Mouse (Mus musculus) liver, embryonic 16.5 days (tissue): ENCODE results near the gene Pus10. TPM values are rescaled to one million over a fixed set of nuclear protein-coding genes. Genes with fewer than 3 reads are reported as not detected.

Experiments used
- ATAC-seq: fragments of 200-750 bp; cut with Nextera tagmentation; 2 replicates; pipeline ENCODE4 v1.8.0; 2017; ENCODE audit warnings: low read depth, mild to moderate bottlenecking, moderate number of reproducible peaks, moderate library complexity
- H3K27ac ChIP-seq: fragments of 300-500 bp; sonication (generic); 2 replicates; pipeline ENCODE4 v1.5.1; 2014; ENCODE audit warnings: mild to moderate bottlenecking, low read length
- H3K27me3 ChIP-seq: fragments of 300-500 bp; sonication (generic); 2 replicates; pipeline ENCODE4 v1.6.1; 2014; ENCODE audit warnings: low read depth, low read length, mixed read lengths; ENCODE audit not compliant: control insufficient read depth, insufficient read depth
- H3K36me3 ChIP-seq: fragments of 300-500 bp; sonication (generic); 2 replicates; pipeline ENCODE4 v1.6.1; 2014; ENCODE audit warnings: mild to moderate bottlenecking; ENCODE audit not compliant: control insufficient read depth, insufficient read depth
- H3K4me1 ChIP-seq: fragments of 300-500 bp; sonication (generic); 2 replicates; pipeline ENCODE4 v1.6.1; 2014; ENCODE audit warnings: low read depth, low read length, mixed read lengths; ENCODE audit not compliant: control insufficient read depth
- H3K4me2 ChIP-seq: fragments of 300-500 bp; sonication (generic); 2 replicates; pipeline ENCODE4 v1.6.1; 2014; ENCODE audit warnings: low read depth, low read length, mixed read lengths
- H3K4me3 ChIP-seq: fragments of 300-500 bp; sonication (generic); 2 replicates; pipeline ENCODE4 v1.5.1; 2014; ENCODE audit warnings: low read depth, mild to moderate bottlenecking, low read length
- H3K9ac ChIP-seq: fragments of 300-500 bp; sonication (generic); 2 replicates; pipeline ENCODE4 v1.6.1; 2014; ENCODE audit warnings: low read depth, low read length
- H3K9me3 ChIP-seq: fragments of 300-500 bp; sonication (generic); replicated peaks from 2 replicates; pipeline ENCODE4 v1.6.1; 2016; ENCODE audit warnings: low read length; ENCODE audit not compliant: control insufficient read depth
- WGBS: fragments of 180-500 bp; shearing (Covaris S2); extraction: QIAGEN DNeasy Blood & Tissue Kit; methylation state at CpG from one replicate; pipeline ENCODE4 v1.1.7; 2014; ENCODE audit not compliant: insufficient replicate concordance; 5-methylcytosine and 5-hydroxymethylcytosine counted together
- polyA plus RNA-seq: library from polyadenylated mRNA; unstranded; fragments of >200 nt; fragmentation: Nextera tagmentation; extraction: Ambion mirVana; gene quantifications from 2 replicates; pipeline ENCODE4 v1.2.1, GENCODE M21; 2015

The Pus10 gene
- polyA plus RNA-seq, 1 experiment from 2014 or later, result 9.7 TPM

DNA sequence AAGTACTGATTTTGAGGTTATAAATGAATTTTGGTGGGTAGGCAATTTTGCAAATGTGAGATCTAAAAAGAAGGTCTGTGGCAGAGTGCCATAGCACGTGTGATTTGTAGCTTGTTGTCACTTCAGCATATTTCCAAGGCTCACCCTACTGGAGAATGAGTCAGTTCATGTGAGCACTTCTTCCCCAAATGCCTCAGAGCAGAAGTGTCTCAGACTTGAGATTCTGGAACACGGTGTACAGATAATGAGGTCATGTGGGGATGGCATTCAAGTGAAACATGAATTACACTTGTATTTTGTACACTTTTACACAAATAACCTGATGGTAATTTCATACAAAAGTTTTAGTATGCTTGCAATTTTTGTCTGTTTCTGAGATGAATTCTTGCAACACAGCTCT, 7.7 kb upstream of the Pus10 start:
- WGBS, result 61% methylated on average over 2 of the region's 2 CpGs

DNA sequence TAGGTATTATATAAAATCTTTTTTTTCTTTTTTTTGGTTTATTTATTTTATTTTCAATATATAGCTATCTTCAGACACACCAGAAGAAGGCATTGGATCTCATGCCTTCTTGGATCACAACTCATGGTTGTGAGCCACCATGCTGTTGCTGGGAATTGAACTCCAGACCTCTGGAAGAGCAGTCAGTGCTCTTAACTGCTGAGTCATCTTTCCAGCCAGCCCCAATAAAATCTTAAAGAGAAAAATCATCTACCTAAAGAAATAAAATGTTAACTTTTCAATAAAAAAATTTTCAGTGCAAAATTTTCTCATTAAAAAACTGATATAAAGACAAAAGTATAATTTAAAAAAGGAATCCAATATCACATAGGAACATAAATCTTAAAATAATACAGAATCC, 1.2 kb upstream of the Pus10 start:
- ATAC-seq, result no peak
- H3K4me2 ChIP-seq, result no peak overlapping the region
- H3K27me3 ChIP-seq, result no peaks in the 10 kb centered on the region
- no peak overlapping the region for H3K27ac ChIP-seq
- H3K36me3 ChIP-seq, result no peaks in the 10 kb centered on the region
- H3K4me1 ChIP-seq, result peaks cover 4% of the 10 kb centered on the region
- H3K9me3 ChIP-seq, result no peaks in the 10 kb centered on the region
- H3K9ac ChIP-seq, result no peak overlapping the region
- no peak overlapping the region for H3K4me3 ChIP-seq

More for the DNA sequence above, 7.7 kb upstream of the Pus10 start:
- H3K27me3 ChIP-seq, result no peaks in the 10 kb centered on the region
- H3K4me2 ChIP-seq, result no peak overlapping the region
- no peaks in the 10 kb centered on the region; the same call in 1 of the 2 replicates for H3K4me1 ChIP-seq
- no peak overlapping the region for H3K4me3 ChIP-seq
- no peaks in the 10 kb centered on the region for H3K9me3 ChIP-seq
- no peak overlapping the region for H3K9ac ChIP-seq
- no peak for ATAC-seq
- H3K36me3 ChIP-seq, result no peaks in the 10 kb centered on the region
- no peak overlapping the region for H3K27ac ChIP-seq

GRCm38 (mm10) chr11:23665798-23666501, 476 bp downstream of the Pus10 start, which contains the start of gene Pex13:
Gene Pex13 (minus strand): TSS chr11:23665959.
- H3K9me3 ChIP-seq, result no peaks in the 10 kb centered on the region
- peak within 1 kb of the TSS; percentile 96 for H3K9ac ChIP-seq
- ATAC-seq, result peak; percentile 97
- peaks cover 4% of the 10 kb centered on the region for H3K4me1 ChIP-seq
- peak within 1 kb of the TSS; percentile 91 for H3K4me3 ChIP-seq
- WGBS, result under 1% methylated on average over 49 of the region's 49 CpGs
- no peaks in the 10 kb centered on the region for H3K36me3 ChIP-seq
- no peaks in the 10 kb centered on the region for H3K27me3 ChIP-seq
- H3K27ac ChIP-seq, result peak within 1 kb of the TSS; percentile 92
- H3K4me2 ChIP-seq, result peak within 1 kb of the TSS; percentile 88

- H3K4me2 ChIP-seq, result peak overlapping the region; percentile 88
- WGBS, result 9% methylated on average over 5 of the region's 5 CpGs
- no peak; the same call in 1 of the 2 replicates for ATAC-seq
- no peaks in the 10 kb centered on the region for H3K9me3 ChIP-seq
- H3K36me3 ChIP-seq, result no peaks in the 10 kb centered on the region
- H3K4me1 ChIP-seq, result peaks cover 4% of the 10 kb centered on the region
- peak overlapping the region; percentile 92 for H3K27ac ChIP-seq
- H3K9ac ChIP-seq, result peak overlapping the region; percentile 96
- H3K27me3 ChIP-seq, result no peaks in the 10 kb centered on the region
- H3K4me3 ChIP-seq, result peak overlapping the region; percentile 91
These were observed 1.1 kb downstream of the Pus10 start for GRCm38 (mm10) chr11:23666526-23666925.

DNA sequence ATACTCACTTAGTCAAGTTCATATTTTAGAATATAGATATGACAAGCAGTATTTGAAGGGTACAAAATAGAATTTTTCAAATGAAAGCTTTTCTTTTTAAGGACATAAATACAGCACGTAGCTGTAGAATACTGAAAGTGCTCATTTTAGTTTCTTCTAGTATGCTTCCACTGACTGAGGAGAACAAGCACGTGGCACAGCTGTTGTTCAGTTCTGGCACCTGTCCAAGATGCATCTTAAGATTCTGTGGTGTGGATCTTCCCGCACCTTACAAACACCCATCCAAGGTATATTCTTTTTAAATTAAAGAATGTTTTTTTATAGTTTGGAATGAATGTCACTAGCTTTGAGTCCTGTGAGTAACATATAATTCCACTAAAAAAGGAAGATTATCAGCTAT, 1.7 kb downstream of the Pus10 start:
- Histone ChIP-seq H3K9ac (no peak overlapping the region), H3K27me3 (no peaks in the 10 kb centered on the region), H3K9me3 (no peaks in the 10 kb centered on the region), H3K4me2 (peak overlapping the region; percentile 88), H3K27ac (no peak overlapping the region), H3K4me1 (peaks cover 4% of the 10 kb centered on the region), H3K4me3 (peak overlapping the region; percentile 91), H3K36me3 (no peaks in the 10 kb centered on the region)
- 27% methylated on average over 3 of the region's 3 CpGs for WGBS
- ATAC-seq, result no peak

- no peak for ATAC-seq
- H3K4me2 ChIP-seq, result no peak overlapping the region
- no peak overlapping the region for H3K9ac ChIP-seq
- no peaks in the 10 kb centered on the region for H3K9me3 ChIP-seq
- H3K4me1 ChIP-seq, result no peaks in the 10 kb centered on the region
- H3K4me3 ChIP-seq, result no peak overlapping the region
- peaks cover 10% of the 10 kb centered on the region for H3K36me3 ChIP-seq
- H3K27ac ChIP-seq, result no peak overlapping the region
- 71% methylated on average over 4 of the region's 4 CpGs for WGBS
- no peaks in the 10 kb centered on the region for H3K27me3 ChIP-seq
These were observed 6.8 kb downstream of the Pus10 start for GRCm38 (mm10) chr11:23672256-23672749.

DNA sequence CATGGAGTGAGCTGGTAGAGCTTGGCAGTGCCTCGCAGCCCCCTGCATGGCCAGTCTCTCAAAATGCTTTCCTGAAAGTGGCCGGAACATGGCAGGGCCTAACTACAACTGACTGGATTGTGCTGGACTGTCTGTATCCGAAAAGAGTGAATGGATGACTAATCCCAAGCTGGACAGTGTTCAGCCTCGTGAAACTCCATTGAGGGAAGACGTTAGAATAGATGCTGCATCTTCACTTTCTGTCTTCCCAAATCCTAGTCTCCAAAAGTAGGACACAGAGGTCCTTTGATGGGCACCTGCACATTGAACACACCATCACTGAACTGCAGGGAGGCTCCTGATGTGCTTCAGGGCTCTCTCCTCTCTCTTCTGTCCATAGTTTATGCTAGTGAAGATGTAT, 10.6 kb downstream of the Pus10 start:
- Histone ChIP-seq H3K9me3 (no peaks in the 10 kb centered on the region), H3K36me3 (peaks cover 10% of the 10 kb centered on the region), H3K9ac (no peak overlapping the region), H3K4me2 (no peak overlapping the region), H3K4me1 (no peaks in the 10 kb centered on the region), H3K27ac (no peak overlapping the region), H3K4me3 (no peak overlapping the region), H3K27me3 (no peaks in the 10 kb centered on the region)
- 75% methylated on average over 5 of the region's 5 CpGs for whole genome bisulfite sequencing
- no peak for ATAC-seq

- no peak overlapping the region for H3K27ac ChIP-seq
- H3K27me3 ChIP-seq, result no peaks in the 10 kb centered on the region
- H3K9ac ChIP-seq, result no peak overlapping the region
- H3K9me3 ChIP-seq, result no peaks in the 10 kb centered on the region
- no peak for ATAC-seq
- H3K4me1 ChIP-seq, result no peaks in the 10 kb centered on the region
- H3K4me3 ChIP-seq, result no peak overlapping the region
- 42% methylated on average over 3 of the region's 3 CpGs for WGBS
- H3K36me3 ChIP-seq, result no peaks in the 10 kb centered on the region; the same call in 1 of the 2 replicates
- H3K4me2 ChIP-seq, result no peak overlapping the region
These were observed 13.7 kb downstream of the Pus10 start for GRCm38 (mm10) chr11:23679044-23679642.

GRCm38 (mm10) chr11:23680435-23680950, 15.0 kb downstream of the Pus10 start:
- Histone ChIP-seq H3K4me2 (no peak overlapping the region), H3K9me3 (no peaks in the 10 kb centered on the region), H3K27me3 (no peaks in the 10 kb centered on the region), H3K9ac (no peak overlapping the region), H3K4me1 (no peaks in the 10 kb centered on the region), H3K36me3 (no peaks in the 10 kb centered on the region; the same call in 1 of the 2 replicates), H3K27ac (no peak overlapping the region), H3K4me3 (no peak overlapping the region)
- ATAC-seq, result no peak
- WGBS, result 80% methylated on average over 6 of the region's 6 CpGs
